Mouse (Mus musculus): Measurements from ENCODE around the gene Arhgap17. TPM values are rescaled to one million over a fixed set of nuclear protein-coding genes. Genes with fewer than 3 reads are reported as not detected.

The Arhgap17 gene
- 51.0 and 54.9 TPM in 2 replicates for polyA plus RNA-seq (2012; ENCODE audit: insufficient read depth, low replicate concordance)

DNA sequence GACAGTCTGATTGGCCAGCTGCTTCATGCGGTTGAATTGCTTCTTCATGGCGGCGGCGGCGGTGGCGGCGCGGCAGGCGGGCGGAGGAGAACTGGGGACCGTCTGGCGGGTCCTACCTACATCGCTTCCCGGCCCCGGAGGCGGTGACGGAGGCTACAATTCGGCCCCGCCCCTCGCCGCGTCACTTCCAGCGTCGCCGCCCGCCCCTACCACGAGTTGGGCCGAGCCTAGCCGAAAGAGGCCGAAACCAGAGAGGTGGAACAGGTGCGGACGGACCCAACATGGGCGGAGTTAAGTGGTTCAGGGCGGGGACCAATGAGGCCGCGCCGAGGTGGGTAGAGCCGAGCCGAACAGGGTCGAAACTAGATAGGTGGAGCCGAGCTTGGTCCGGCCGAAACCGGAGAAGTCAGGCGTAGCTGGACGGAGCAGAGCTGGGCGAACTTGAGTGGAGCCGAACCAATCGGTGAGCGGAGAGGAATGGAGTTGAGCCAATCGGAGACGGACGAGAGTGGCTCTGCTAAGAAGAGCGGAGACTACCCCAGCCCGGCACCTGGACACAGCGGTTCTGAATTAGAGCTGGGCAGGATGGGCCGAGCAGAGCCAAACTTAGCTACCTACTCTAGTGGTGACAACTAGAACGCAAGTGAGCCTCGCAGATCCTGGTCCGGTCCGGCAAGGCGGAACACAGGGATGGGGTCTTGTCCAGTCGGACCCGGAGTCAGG, at the start of gene Arhgap17, which contains the start of gene Lcmt1:
Gene Arhgap17, minus strand, starts transcription at position 157 of the 723 bp plus-strand sequence.
Gene Lcmt1, plus strand, starts transcription at position 26 of the 723 bp plus-strand sequence.
- H3K27me3 ChIP-seq (replicated peaks): no peaks in the 10 kb centered on the region
- H3K36me3 ChIP-seq (replicated peaks; ENCODE audit: low read length): peaks cover 2% of the 10 kb centered on the region
- H3K4me3 ChIP-seq (replicated peaks): peak within 1 kb of the TSS; percentile 93
- peaks cover 62% of the 10 kb centered on the region for H3K4me1 ChIP-seq
- TF ChIP-seq GATA1 (IDR thresholded peaks at IDR 0.05; ENCODE audit: borderline replicate concordance, low read length) (no peak), FLI1 (IDR thresholded peaks at IDR 0.05; ENCODE audit: low read length) (no peak)
- 0 out of 2 replicates have a peak, but pooled peaks cover 3% of the 10 kb centered on the region for H3K9me3 ChIP-seq

DNA sequence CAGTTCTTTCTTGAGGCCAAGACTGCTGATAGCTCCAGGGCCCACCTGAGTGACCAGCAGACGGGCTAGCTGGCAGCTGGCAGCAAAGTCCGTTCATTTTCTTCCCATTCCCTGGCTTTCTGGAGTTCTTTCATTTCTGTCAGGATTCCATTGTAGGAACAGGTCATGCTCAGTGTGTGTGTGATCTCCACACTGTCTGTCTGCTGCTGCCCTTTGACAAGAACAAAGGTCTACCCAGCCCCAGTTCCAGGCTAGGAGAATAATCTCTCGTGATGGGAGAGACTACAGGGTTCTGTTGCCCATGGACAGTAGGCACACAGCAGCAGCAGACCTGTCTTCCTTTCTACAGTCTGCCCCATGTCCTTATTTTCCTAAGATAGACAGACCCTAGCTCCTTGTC, 47.9 kb upstream of the Arhgap17 start:
- H3K9me3 ChIP-seq: no peaks in the 10 kb centered on the region
- H3K36me3 ChIP-seq (replicated peaks; ENCODE audit: low read length): peaks cover 80% of the 10 kb centered on the region
- H3K4me3 ChIP-seq (replicated peaks): no peak overlapping the region
- no peaks in the 10 kb centered on the region for H3K27me3 ChIP-seq (replicated peaks)
- peaks cover 16% of the 10 kb centered on the region for H3K4me1 ChIP-seq
- TF ChIP-seq GATA1 (IDR thresholded peaks at IDR 0.05; ENCODE audit: borderline replicate concordance, low read length): no peak
- no peak for TF ChIP-seq FLI1 (IDR thresholded peaks at IDR 0.05; ENCODE audit: low read length)

DNA sequence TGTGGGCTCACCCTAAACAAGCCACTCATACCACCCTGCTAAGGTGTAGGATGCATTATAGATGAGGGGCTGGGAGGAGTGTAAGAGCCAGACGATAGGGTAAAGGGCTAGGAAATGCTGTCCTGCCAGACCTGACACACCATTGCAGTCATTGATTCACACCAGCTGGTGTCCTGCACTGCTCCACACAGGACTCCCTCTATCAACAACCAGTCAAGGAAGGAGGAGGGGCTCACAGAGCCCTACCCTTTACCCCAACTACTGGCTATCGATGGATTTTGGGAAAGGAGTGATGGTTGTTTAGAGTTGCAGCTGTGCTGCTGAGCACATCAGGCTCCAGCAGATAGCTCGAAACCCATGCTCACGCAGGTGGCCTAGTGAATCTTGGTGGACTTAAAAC, 47.1 kb upstream of the Arhgap17 start:
- peaks cover 79% of the 10 kb centered on the region for H3K36me3 ChIP-seq (replicated peaks; ENCODE audit: low read length)
- H3K4me1 ChIP-seq: peaks cover 16% of the 10 kb centered on the region
- no peaks in the 10 kb centered on the region for H3K27me3 ChIP-seq (replicated peaks)
- peak overlapping the region; percentile 33 for H3K4me3 ChIP-seq (replicated peaks)
- TF ChIP-seq FLI1 (IDR thresholded peaks at IDR 0.05; ENCODE audit: low read length) (no peak), GATA1 (IDR thresholded peaks at IDR 0.05; ENCODE audit: borderline replicate concordance, low read length) (no peak)
- H3K9me3 ChIP-seq: no peaks in the 10 kb centered on the region

- no peaks in the 10 kb centered on the region for H3K9me3 ChIP-seq
- TF ChIP-seq GATA1 (IDR thresholded peaks at IDR 0.05; ENCODE audit: borderline replicate concordance, low read length) (no peak), FLI1 (IDR thresholded peaks at IDR 0.05; ENCODE audit: low read length) (no peak)
- H3K27me3 ChIP-seq (replicated peaks): no peaks in the 10 kb centered on the region
- no peak overlapping the region for H3K4me3 ChIP-seq (replicated peaks)
- peaks cover 19% of the 10 kb centered on the region for H3K4me1 ChIP-seq
- peaks cover 76% of the 10 kb centered on the region for H3K36me3 ChIP-seq (replicated peaks; ENCODE audit: low read length)
Observed at GRCm38 (mm10) chr7:123412143-123412542, 42.4 kb upstream of the Arhgap17 start.

GRCm38 (mm10) chr7:123411109-123411508, 41.4 kb upstream of the Arhgap17 start:
- TF ChIP-seq FLI1 (IDR thresholded peaks at IDR 0.05; ENCODE audit: low read length): no peak
- TF ChIP-seq GATA1 (IDR thresholded peaks at IDR 0.05; ENCODE audit: borderline replicate concordance, low read length): no peak
- Histone ChIP-seq H3K4me3 (replicated peaks) (no peak overlapping the region), H3K9me3 (no peaks in the 10 kb centered on the region), H3K4me1 (peaks cover 30% of the 10 kb centered on the region), H3K27me3 (replicated peaks) (no peaks in the 10 kb centered on the region), H3K36me3 (replicated peaks; ENCODE audit: low read length) (peaks cover 80% of the 10 kb centered on the region)

DNA sequence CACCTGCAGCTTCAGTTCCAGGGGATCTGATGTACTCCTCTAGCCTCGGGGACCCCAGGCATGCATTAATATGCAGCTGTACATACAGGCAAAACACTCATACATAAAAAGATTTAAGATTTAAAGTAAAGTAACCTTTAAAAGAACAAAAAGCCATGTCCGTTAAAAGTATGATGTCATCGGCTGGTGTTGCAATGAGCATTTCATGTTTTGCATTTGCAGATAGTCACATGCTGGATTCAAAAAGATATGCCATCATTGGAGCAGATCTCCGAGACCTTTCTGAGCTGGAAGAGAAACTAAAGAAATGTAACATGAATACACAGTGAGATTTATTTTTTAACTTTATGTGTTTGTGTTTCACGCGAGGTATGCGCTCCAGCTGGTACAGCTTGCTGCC, 40.8 kb upstream of the Arhgap17 start:
- no peak for TF ChIP-seq GATA1 (IDR thresholded peaks at IDR 0.05; ENCODE audit: borderline replicate concordance, low read length)
- TF ChIP-seq FLI1 (IDR thresholded peaks at IDR 0.05; ENCODE audit: low read length): no peak
- peaks cover 80% of the 10 kb centered on the region for H3K36me3 ChIP-seq (replicated peaks; ENCODE audit: low read length)
- H3K27me3 ChIP-seq (replicated peaks): no peaks in the 10 kb centered on the region
- no peak overlapping the region for H3K4me3 ChIP-seq (replicated peaks)
- no peaks in the 10 kb centered on the region for H3K9me3 ChIP-seq
- peaks cover 32% of the 10 kb centered on the region for H3K4me1 ChIP-seq

GRCm38 (mm10) chr7:123406988-123407387, 37.3 kb upstream of the Arhgap17 start:
- Histone ChIP-seq H3K36me3 (replicated peaks; ENCODE audit: low read length) (peaks cover 78% of the 10 kb centered on the region), H3K9me3 (no peaks in the 10 kb centered on the region)
- TF ChIP-seq GATA1 (IDR thresholded peaks at IDR 0.05; ENCODE audit: borderline replicate concordance, low read length) (no peak), FLI1 (IDR thresholded peaks at IDR 0.05; ENCODE audit: low read length) (no peak)

DNA sequence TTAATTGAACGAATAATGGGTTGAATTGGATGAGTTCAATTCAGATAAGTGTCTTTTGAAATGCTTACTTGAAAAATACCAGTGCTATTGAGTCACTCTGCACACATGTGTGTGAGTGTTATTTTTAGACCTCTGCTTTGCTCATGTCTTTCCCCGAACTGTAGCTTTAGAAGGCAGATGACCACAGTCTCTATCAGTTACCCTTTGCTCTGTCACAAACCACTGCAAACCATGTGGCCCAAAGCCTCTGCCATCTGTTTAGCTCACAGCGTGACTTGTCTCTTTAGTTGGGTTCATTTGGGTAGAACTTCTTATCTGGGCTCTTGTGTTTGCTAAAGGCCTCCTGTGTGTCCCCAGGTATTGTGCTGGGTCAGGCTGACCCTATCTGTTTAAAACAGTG, 35.9 kb upstream of the Arhgap17 start:
- Histone ChIP-seq H3K36me3 (replicated peaks; ENCODE audit: low read length) (peaks cover 78% of the 10 kb centered on the region), H3K9me3 (no peaks in the 10 kb centered on the region), H3K27me3 (replicated peaks) (no peaks in the 10 kb centered on the region), H3K4me3 (replicated peaks) (no peak overlapping the region), H3K4me1 (peaks cover 41% of the 10 kb centered on the region)
- TF ChIP-seq FLI1 (IDR thresholded peaks at IDR 0.05; ENCODE audit: low read length) (no peak), GATA1 (IDR thresholded peaks at IDR 0.05; ENCODE audit: borderline replicate concordance, low read length) (peak; percentile 49; the same call in 1 of the 3 replicates)

More at GRCm38 (mm10) chr7:123406988-123407387, 37.3 kb upstream of the Arhgap17 start:
- no peak overlapping the region for H3K4me3 ChIP-seq (replicated peaks)
- no peaks in the 10 kb centered on the region for H3K27me3 ChIP-seq (replicated peaks)
- H3K4me1 ChIP-seq: peaks cover 47% of the 10 kb centered on the region

DNA sequence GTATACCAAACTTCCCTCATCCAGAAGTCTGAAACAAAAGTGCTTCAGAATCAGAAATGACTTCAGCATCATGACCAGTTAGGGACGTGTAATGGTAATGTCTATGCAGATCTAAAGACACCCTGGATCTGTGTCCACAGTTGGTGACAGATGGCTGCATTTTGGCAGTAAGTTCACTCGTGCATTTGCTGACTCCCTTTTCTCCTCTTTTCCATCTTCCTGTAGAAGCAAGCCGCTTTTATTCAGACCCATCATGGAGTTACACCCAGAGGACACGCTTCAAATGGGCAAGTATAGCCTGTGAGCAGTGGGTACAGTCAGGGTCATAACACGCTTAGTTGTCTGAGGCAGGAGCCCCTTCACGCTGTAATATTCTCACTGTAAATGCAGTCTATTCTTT, 34.5 kb upstream of the Arhgap17 start:
- TF ChIP-seq GATA1 (IDR thresholded peaks at IDR 0.05; ENCODE audit: borderline replicate concordance, low read length) (no peak), FLI1 (IDR thresholded peaks at IDR 0.05; ENCODE audit: low read length) (no peak)
- Histone ChIP-seq H3K36me3 (replicated peaks; ENCODE audit: low read length) (peaks cover 77% of the 10 kb centered on the region), H3K27me3 (replicated peaks) (no peaks in the 10 kb centered on the region), H3K4me3 (replicated peaks) (no peak overlapping the region), H3K9me3 (no peaks in the 10 kb centered on the region), H3K4me1 (peaks cover 53% of the 10 kb centered on the region)

- H3K36me3 ChIP-seq (replicated peaks; ENCODE audit: low read length): peaks cover 50% of the 10 kb centered on the region
- TF ChIP-seq GATA1 (IDR thresholded peaks at IDR 0.05; ENCODE audit: borderline replicate concordance, low read length): no peak
- TF ChIP-seq FLI1 (IDR thresholded peaks at IDR 0.05; ENCODE audit: low read length): no peak
- H3K27me3 ChIP-seq (replicated peaks): no peaks in the 10 kb centered on the region
- no peak overlapping the region for H3K4me3 ChIP-seq (replicated peaks)
- H3K9me3 ChIP-seq: no peaks in the 10 kb centered on the region
- peaks cover 46% of the 10 kb centered on the region for H3K4me1 ChIP-seq
Observed at GRCm38 (mm10) chr7:123401121-123401520, 31.4 kb upstream of the Arhgap17 start.

Measured in megakaryocyte, embryonic 14.5 days (primary cell).